Mouse (Mus musculus): ENCODE data around the gene Retnlg. TPM values are rescaled to one million over a fixed set of nuclear protein-coding genes. Genes with fewer than 3 reads are reported as not detected.

The Retnlg gene
- polyA plus RNA-seq, 1 experiment from 2014 or later = 94.6 TPM

GRCm38 (mm10) chr16:48890733-48891132, 18.3 kb downstream of the Retnlg start:
- H3K4me2 ChIP-seq (ENCODE audit: low read depth, low read length) = no peak overlapping the region
- no peak for TF ChIP-seq EP300 (IDR thresholded peaks at IDR 0.05; ENCODE audit: low read depth)
- no peak for TF ChIP-seq CTCF (IDR thresholded peaks at IDR 0.05; ENCODE audit: low read depth)
- 37% methylated on average over 2 of the region's 2 CpGs for WGBS (ENCODE audit: insufficient replicate concordance)

GRCm38 (mm10) chr16:48899868-48900267, 27.4 kb downstream of the Retnlg start:
- Histone ChIP-seq H3K4me3 (ENCODE audit: low read depth, low read length) (no peak overlapping the region), H3K27ac (ENCODE audit: low read depth) (no peak overlapping the region), H3K4me2 (ENCODE audit: low read depth, low read length) (no peak overlapping the region), H3K4me1 (ENCODE audit: insufficient read depth) (no peaks in the 10 kb centered on the region), H3K9me3 (ENCODE audit: low read length) (no peaks in the 10 kb centered on the region), H3K9ac (replicated peaks) (no peak overlapping the region), H3K27me3 (ENCODE audit: insufficient read depth, low read length) (no peaks in the 10 kb centered on the region), H3K36me3 (replicated peaks; ENCODE audit: insufficient read depth, low read length) (no peaks in the 10 kb centered on the region)
- no peak for TF ChIP-seq CTCF (IDR thresholded peaks at IDR 0.05; ENCODE audit: low read depth)
- TF ChIP-seq EP300 (IDR thresholded peaks at IDR 0.05; ENCODE audit: low read depth) = no peak
- WGBS (ENCODE audit: insufficient replicate concordance) = 70% methylated on average over 1 of the region's 1 CpGs
- ATAC-seq (no peak), DNase-seq (no peak)

More at GRCm38 (mm10) chr16:48890733-48891132, 18.3 kb downstream of the Retnlg start:
- Histone ChIP-seq H3K27me3 (ENCODE audit: insufficient read depth, low read length) (no peaks in the 10 kb centered on the region), H3K9ac (replicated peaks) (no peak overlapping the region), H3K27ac (ENCODE audit: low read depth) (no peak overlapping the region), H3K36me3 (replicated peaks; ENCODE audit: insufficient read depth, low read length) (no peaks in the 10 kb centered on the region), H3K9me3 (ENCODE audit: low read length) (no peaks in the 10 kb centered on the region), H3K4me3 (ENCODE audit: low read depth, low read length) (no peak overlapping the region), H3K4me1 (ENCODE audit: insufficient read depth) (no peaks in the 10 kb centered on the region)
- ATAC-seq (no peak), DNase-seq (no peak)

GRCm38 (mm10) chr16:48911184-48911583, 38.8 kb downstream of the Retnlg start:
- no peak overlapping the region for H3K27ac ChIP-seq (ENCODE audit: low read depth)
- DNase-seq = no peak

GRCm38 (mm10) chr16:48913206-48913605, 40.8 kb downstream of the Retnlg start:
- no peak for DNase-seq

More at GRCm38 (mm10) chr16:48911184-48911583, 38.8 kb downstream of the Retnlg start:
- H3K4me1 ChIP-seq (ENCODE audit: insufficient read depth) = no peaks in the 10 kb centered on the region
- 68% methylated on average over 1 of the region's 1 CpGs for WGBS (ENCODE audit: insufficient replicate concordance)
- H3K27me3 ChIP-seq (ENCODE audit: insufficient read depth, low read length) = no peaks in the 10 kb centered on the region
- H3K4me2 ChIP-seq (ENCODE audit: low read depth, low read length) = no peak overlapping the region
- no peaks in the 10 kb centered on the region for H3K36me3 ChIP-seq (replicated peaks; ENCODE audit: insufficient read depth, low read length)
- no peak overlapping the region for H3K4me3 ChIP-seq (ENCODE audit: low read depth, low read length)
- no peak for ATAC-seq
- TF ChIP-seq CTCF (IDR thresholded peaks at IDR 0.05; ENCODE audit: low read depth) = no peak
- no peak for TF ChIP-seq EP300 (IDR thresholded peaks at IDR 0.05; ENCODE audit: low read depth)
- no peak overlapping the region for H3K9ac ChIP-seq (replicated peaks)
- H3K9me3 ChIP-seq (ENCODE audit: low read length) = no peaks in the 10 kb centered on the region

GRCm38 (mm10) chr16:48923724-48924123, 51.3 kb downstream of the Retnlg start:
- Histone ChIP-seq H3K4me1 (ENCODE audit: insufficient read depth) (no peaks in the 10 kb centered on the region), H3K4me3 (ENCODE audit: low read depth, low read length) (no peak overlapping the region), H3K27ac (ENCODE audit: low read depth) (no peak overlapping the region), H3K9ac (replicated peaks) (no peak overlapping the region), H3K27me3 (ENCODE audit: insufficient read depth, low read length) (no peaks in the 10 kb centered on the region), H3K36me3 (replicated peaks; ENCODE audit: insufficient read depth, low read length) (peaks cover 10% of the 10 kb centered on the region; the same call in 1 of the 2 replicates), H3K4me2 (ENCODE audit: low read depth, low read length) (no peak overlapping the region), H3K9me3 (ENCODE audit: low read length) (no peaks in the 10 kb centered on the region)
- DNase-seq (no peak), ATAC-seq (no peak)
- 50% methylated on average over 1 of the region's 1 CpGs for WGBS (ENCODE audit: insufficient replicate concordance)
- no peak for TF ChIP-seq EP300 (IDR thresholded peaks at IDR 0.05; ENCODE audit: low read depth)
- no peak for TF ChIP-seq CTCF (IDR thresholded peaks at IDR 0.05; ENCODE audit: low read depth)

More at GRCm38 (mm10) chr16:48913206-48913605, 40.8 kb downstream of the Retnlg start:
- H3K27ac ChIP-seq (ENCODE audit: low read depth) = no peak overlapping the region
- no peak overlapping the region for H3K4me3 ChIP-seq (ENCODE audit: low read depth, low read length)
- no peak for ATAC-seq
- WGBS (ENCODE audit: insufficient replicate concordance) = 86% methylated on average over 3 of the region's 3 CpGs
- no peak overlapping the region for H3K4me2 ChIP-seq (ENCODE audit: low read depth, low read length)
- no peaks in the 10 kb centered on the region for H3K27me3 ChIP-seq (ENCODE audit: insufficient read depth, low read length)
- H3K9ac ChIP-seq (replicated peaks) = no peak overlapping the region
- H3K9me3 ChIP-seq (ENCODE audit: low read length) = no peaks in the 10 kb centered on the region
- H3K4me1 ChIP-seq (ENCODE audit: insufficient read depth) = no peaks in the 10 kb centered on the region
- TF ChIP-seq CTCF (IDR thresholded peaks at IDR 0.05; ENCODE audit: low read depth) = no peak
- no peak for TF ChIP-seq EP300 (IDR thresholded peaks at IDR 0.05; ENCODE audit: low read depth)
- no peaks in the 10 kb centered on the region for H3K36me3 ChIP-seq (replicated peaks; ENCODE audit: insufficient read depth, low read length)

Other genes starting within 250 kb of the Retnlg start
- not detected in 2 replicates for gene Trat1, start 100.6 kb upstream of the Retnlg start, polyA plus RNA-seq (2015; fragmentation: Nextera tagmentation; extraction: Ambion mirVana)
- not detected in 2 replicates for gene Retnlb, start 55.8 kb upstream of the Retnlg start, polyA plus RNA-seq (2015; fragmentation: Nextera tagmentation; extraction: Ambion mirVana)
- gene Retnla, start 30.1 kb upstream of the Retnlg start, polyA plus RNA-seq (2015; fragmentation: Nextera tagmentation; extraction: Ambion mirVana) = 0.19 TPM in 1 of 2 replicates, not detected in the other
- 2.2 and 2.6 TPM in 2 replicates for gene Dzip3, start 121.5 kb downstream of the Retnlg start, polyA plus RNA-seq (2015; fragmentation: Nextera tagmentation; extraction: Ambion mirVana)
- 6.0 and 6.2 TPM in 2 replicates for gene Cip2a, start 121.6 kb downstream of the Retnlg start, polyA plus RNA-seq (2015; fragmentation: Nextera tagmentation; extraction: Ambion mirVana)
- gene Myh15, start 184.9 kb downstream of the Retnlg start, polyA plus RNA-seq (2015; fragmentation: Nextera tagmentation; extraction: Ambion mirVana) = not detected in 2 replicates

Measured in liver, postnatal 0 days (tissue).